Mouse (Mus musculus): ENCODE results near the gene Cuedc1. TPM values are rescaled to one million over a fixed set of nuclear protein-coding genes. Genes with fewer than 3 reads are reported as not detected.

The Cuedc1 gene
- polyA plus RNA-seq, 1 experiment, result 1.7 TPM

GRCm38 (mm10) chr11:88148015-88148637 is 50.3 kb downstream of the Cuedc1 start:
- TF ChIP-seq GATA1 (IDR thresholded peaks at IDR 0.05; ENCODE audit: low read length), result peak; percentile 25

DNA sequence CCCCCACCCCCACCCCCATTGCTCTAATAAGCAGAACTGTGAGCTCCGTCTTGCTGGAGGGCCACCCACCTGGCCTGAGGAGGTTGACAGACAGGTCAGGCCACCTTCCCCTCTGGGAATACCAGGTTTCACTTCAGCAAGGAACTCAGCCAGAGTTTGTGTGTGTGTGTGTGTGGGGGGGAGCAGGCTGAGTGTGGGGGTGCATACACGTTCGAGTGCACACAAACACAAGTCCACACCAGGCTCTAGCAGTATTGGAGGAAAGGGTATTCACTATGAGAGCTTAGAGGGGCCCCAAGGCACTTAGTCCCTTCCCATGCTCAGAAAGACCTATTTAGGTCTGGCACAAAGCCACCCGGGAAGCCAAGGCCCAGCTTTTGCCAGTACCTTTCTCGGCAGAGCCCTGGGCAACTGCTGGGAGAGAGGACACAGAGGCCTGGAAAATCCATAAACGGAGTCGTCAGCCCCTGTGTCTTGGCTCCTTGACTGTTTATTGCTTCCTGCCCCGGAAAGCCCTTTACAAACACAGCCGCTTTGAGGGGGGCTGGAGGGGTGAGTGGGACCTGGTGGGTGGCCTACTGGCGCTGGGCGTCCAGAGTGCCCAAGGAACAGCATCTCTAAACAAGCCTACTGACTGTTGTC is 50.9 kb downstream of the Cuedc1 start:
- TF ChIP-seq GATA1 (IDR thresholded peaks at IDR 0.05; ENCODE audit: low read length), result no peak

GRCm38 (mm10) chr11:88151379-88152155 is 53.7 kb downstream of the Cuedc1 start:
- no peak for TF ChIP-seq GATA1 (IDR thresholded peaks at IDR 0.05; ENCODE audit: low read length)

DNA sequence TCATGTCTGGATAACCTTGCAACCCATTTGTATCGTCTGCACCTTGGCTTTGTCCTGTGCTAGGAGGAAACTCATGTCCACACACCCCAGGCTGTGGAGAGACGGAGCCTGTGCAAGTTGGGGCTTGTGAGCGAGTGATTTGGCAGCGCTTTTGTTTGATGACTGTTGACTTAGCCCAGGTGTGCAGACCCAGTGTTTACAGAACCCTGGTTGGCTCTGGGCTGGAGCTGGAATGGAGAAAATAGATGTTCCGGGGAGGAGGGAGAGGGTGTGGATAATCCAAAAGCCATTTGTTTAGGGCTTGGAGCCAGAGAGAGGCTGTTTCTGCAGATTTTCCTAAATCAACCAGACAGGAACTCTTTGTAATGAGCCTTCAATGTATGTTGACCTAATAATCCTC is 56.0 kb downstream of the Cuedc1 start:
- no peak for TF ChIP-seq GATA1 (IDR thresholded peaks at IDR 0.05; ENCODE audit: low read length)

- no peak for TF ChIP-seq GATA1 (IDR thresholded peaks at IDR 0.05; ENCODE audit: low read length)
These were observed 56.6 kb downstream of the Cuedc1 start for GRCm38 (mm10) chr11:88154500-88154899.

DNA sequence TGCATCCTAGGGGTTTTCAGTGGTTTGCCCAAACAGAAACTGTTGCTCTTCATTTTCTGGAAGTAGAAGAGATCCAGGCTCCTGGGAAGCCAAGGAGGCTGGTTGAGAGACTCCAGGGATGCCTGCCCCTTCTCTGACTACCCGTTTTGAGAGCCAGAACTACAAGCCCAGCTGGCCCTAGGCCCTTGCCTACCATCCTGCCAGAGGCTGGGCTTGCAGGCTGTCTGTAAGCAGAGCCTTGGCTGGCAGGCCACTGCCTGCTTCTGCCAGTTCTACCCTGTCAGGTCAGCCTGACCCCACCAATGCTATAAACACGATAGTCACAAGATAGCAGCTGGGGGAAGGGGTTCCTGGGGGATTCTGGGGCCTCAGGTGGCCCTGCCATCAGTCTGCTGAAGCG is 57.6 kb downstream of the Cuedc1 start:
- no peak for TF ChIP-seq GATA1 (IDR thresholded peaks at IDR 0.05; ENCODE audit: low read length)

DNA sequence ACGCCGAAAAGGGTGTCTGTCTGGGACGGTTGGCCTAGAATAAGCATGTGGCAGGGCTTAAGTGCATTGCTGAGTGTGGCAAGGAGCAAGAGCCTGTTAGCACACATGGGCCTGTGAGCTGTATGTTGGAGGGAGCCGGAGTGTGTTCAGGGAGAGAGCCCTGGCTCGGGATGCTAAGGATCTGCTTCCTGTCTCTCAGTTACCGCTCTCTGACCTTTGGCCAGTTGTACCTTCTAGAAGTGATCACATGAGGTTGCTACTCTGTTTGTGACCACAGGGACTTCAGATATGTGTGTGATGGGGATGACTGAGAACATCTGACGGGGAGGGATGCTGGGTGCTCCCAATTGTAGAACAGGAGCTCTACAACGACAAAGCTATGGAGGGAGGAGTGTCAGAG is 58.1 kb downstream of the Cuedc1 start:
- TF ChIP-seq GATA1 (IDR thresholded peaks at IDR 0.05; ENCODE audit: low read length), result no peak

DNA sequence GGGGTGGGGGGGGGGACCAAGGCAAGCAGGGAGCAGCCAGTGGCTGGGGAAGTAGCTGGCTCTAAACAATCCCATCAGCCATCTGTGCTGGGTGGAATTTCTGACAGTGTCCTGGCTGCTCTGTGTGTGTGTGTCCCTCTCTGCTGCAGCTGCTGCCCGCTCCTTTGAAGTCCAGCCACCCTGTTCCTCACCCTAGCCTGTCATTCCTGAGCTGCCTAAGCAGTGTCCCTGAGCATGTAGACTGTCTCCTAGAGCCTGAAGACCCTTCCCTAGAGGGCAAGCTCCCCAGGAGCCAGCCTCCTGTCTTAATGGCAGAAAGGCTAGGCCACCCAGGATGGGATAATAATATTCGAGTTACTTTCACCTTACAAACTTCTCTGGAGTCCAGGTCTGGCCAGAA is 58.5 kb downstream of the Cuedc1 start:
- TF ChIP-seq GATA1 (IDR thresholded peaks at IDR 0.05; ENCODE audit: low read length), result no peak

- TF ChIP-seq GATA1 (IDR thresholded peaks at IDR 0.05; ENCODE audit: low read length), result no peak
These were observed 61.0 kb downstream of the Cuedc1 start for GRCm38 (mm10) chr11:88158842-88159246.

DNA sequence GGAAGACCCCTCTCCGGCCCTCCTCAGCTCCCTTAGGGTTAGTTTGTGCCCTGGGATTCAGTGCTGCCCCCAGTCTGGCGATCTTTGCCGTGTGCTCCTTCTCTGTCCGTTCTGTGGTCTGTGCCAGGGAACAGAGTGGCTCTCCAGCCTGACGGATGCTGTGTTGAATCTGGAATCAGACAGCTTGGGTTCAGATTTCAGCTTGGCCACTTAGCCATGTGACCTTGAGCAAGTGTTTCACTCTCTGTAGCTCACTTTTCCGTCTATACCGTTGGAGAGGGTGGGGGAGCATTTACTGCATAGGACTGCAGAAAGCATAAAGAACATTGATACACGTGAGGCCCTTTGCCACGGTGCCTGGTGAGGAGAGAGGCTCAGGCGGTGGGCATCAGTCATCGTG is 61.5 kb downstream of the Cuedc1 start:
- no peak for TF ChIP-seq GATA1 (IDR thresholded peaks at IDR 0.05; ENCODE audit: low read length)

DNA sequence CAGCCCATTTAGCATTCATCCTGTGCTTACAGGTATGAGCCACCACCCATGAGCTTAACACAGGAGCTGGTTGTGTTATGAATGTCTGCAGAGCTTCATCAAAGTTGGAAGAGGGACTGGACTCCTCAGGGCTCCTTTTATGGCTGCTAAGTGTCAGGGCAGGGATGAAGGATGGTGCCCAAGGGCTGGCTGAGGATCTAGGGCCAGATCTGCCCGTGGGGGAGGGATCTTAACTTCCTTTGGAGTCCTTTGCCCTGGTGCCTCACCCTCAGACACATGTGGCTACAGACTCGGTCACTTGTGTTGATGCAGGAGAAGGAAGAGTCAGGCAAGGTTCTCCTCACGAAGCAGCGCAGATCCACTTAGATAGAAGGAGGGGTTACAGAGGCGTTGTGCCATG is 62.5 kb downstream of the Cuedc1 start:
- no peak for TF ChIP-seq GATA1 (IDR thresholded peaks at IDR 0.05; ENCODE audit: low read length)

DNA sequence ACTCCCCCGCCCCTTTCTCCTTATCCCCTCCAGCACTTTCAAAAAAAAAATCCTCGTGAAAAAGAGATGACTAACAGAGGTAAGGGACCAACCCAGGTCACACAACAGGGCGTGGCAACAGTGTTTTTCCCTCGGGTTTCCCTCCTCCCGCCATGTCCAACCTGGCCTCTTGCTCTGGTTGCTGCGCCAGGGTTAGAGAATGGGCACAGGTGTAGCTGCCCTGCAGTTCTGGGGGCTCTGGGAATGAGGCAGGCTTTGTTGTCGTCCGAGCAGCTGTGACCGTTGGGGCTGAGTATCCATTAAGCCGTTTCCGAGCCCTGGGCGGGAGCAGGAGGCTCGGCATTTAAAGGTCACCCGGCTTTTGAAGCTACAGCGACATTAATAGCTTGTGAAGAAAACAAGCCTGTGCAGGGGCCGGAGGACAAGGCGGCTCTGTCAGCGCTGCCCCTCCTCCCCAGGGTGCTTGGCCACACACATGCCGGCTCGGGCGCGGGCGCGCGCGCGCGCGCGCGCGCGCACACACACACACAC is 63.3 kb downstream of the Cuedc1 start:
- TF ChIP-seq GATA1 (IDR thresholded peaks at IDR 0.05; ENCODE audit: low read length), result no peak

- TF ChIP-seq GATA1 (IDR thresholded peaks at IDR 0.05; ENCODE audit: low read length), result no peak
These were observed 63.9 kb downstream of the Cuedc1 start for GRCm38 (mm10) chr11:88161651-88162362.

GRCm38 (mm10) chr11:88162740-88163139 is 64.9 kb downstream of the Cuedc1 start:
- no peak for TF ChIP-seq GATA1 (IDR thresholded peaks at IDR 0.05; ENCODE audit: low read length)

- no peak for TF ChIP-seq GATA1 (IDR thresholded peaks at IDR 0.05; ENCODE audit: low read length)
These were observed 66.4 kb downstream of the Cuedc1 start for GRCm38 (mm10) chr11:88164213-88164723.
